Mouse (Mus musculus) liver, embryonic 11.5 days (tissue): ENCODE results near the gene Adra2c. TPM values are rescaled to one million over a fixed set of nuclear protein-coding genes. Genes with fewer than 3 reads are reported as not detected.

Experiments used
- ATAC-seq: fragments of 200-750 bp; cut with Nextera tagmentation; replicated peaks from 2 replicates; pipeline ENCODE4 v1.8.0; 2017; ENCODE audit warnings: moderate number of reproducible peaks, mild to moderate bottlenecking, moderate TSS enrichment, moderate library complexity; ENCODE audit not compliant: low FRiP score
- DNase-seq: peaks from one replicate; pipeline ENCODE4 v3.0.0-alpha.2; 2017; ENCODE audit warnings: low spot score
- H3K27ac ChIP-seq: fragments of 300-500 bp; sonication (generic); 2 replicates; pipeline ENCODE4 v1.5.1; 2014; ENCODE audit warnings: mild to moderate bottlenecking, low read depth, low read length, control low read depth
- H3K27me3 ChIP-seq: fragments of 300-500 bp; sonication (generic); replicated peaks from 2 replicates; pipeline ENCODE4 v1.6.1; 2014; ENCODE audit warnings: low read length, mixed read lengths; ENCODE audit not compliant: control insufficient read depth, insufficient read depth
- H3K36me3 ChIP-seq: fragments of 300-500 bp; sonication (generic); 2 replicates; pipeline ENCODE4 v1.6.1; 2014; ENCODE audit warnings: mild to moderate bottlenecking, low read length, moderate library complexity, mixed read lengths; ENCODE audit not compliant: control insufficient read depth, insufficient read depth
- H3K4me1 ChIP-seq: fragments of 300-500 bp; sonication (generic); replicated peaks from 2 replicates; pipeline ENCODE4 v1.6.1; 2014; ENCODE audit warnings: low read length, mixed read lengths; ENCODE audit not compliant: control insufficient read depth, insufficient read depth
- H3K4me2 ChIP-seq: fragments of 300-500 bp; sonication (generic); 2 replicates; pipeline ENCODE4 v1.6.1; 2014; ENCODE audit warnings: mild to moderate bottlenecking, control low read depth, moderate library complexity
- H3K4me3 ChIP-seq: fragments of 300-500 bp; sonication (generic); 2 replicates; pipeline ENCODE4 v1.5.1; 2014; ENCODE audit warnings: low read depth, low read length, control low read depth
- H3K9ac ChIP-seq: fragments of 300-500 bp; sonication (generic); 2 replicates; pipeline ENCODE4 v1.6.1; 2014; ENCODE audit warnings: low read depth, low read length, control low read depth
- H3K9me3 ChIP-seq: fragments of 300-500 bp; sonication (generic); 2 replicates; pipeline ENCODE4 v1.6.1; 2016; ENCODE audit warnings: low read length, inconsistent platforms, mixed read lengths; ENCODE audit not compliant: control insufficient read depth
- WGBS: fragments of 180-500 bp; shearing (Covaris S2); extraction: QIAGEN DNeasy Blood & Tissue Kit; methylation state at CpG from one replicate; pipeline ENCODE4 v1.1.7; 2014; 5-methylcytosine and 5-hydroxymethylcytosine counted together
- polyA plus RNA-seq: library from polyadenylated mRNA; unstranded; fragments of >200 nt; fragmentation: Nextera tagmentation; extraction: Ambion mirVana; gene quantifications from 2 replicates; pipeline ENCODE4 v1.2.1, GENCODE M21; 2014

The Adra2c gene
- polyA plus RNA-seq, 1 experiment from 2014 or later, result not detected

DNA sequence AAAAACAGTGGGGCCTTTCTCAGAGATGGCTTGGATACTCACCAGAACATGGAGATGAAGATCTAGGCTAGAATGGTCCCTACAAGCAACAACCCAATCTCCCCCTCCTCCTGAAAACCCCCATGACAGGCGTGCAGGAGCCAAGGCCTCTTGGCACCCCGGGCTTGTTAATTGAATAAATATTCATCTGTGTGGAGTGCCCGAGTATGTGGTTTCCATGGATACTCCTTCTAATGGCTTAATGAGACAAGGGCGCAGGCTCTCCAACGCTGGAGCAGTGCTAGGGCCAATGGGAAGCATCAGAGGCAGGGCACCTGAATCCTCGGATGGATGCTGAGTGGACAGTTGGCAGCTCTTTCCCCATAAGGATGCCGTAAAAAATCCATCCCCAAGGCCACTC, 10.6 kb upstream of the Adra2c start:
- Histone ChIP-seq H3K27me3 (0 out of 2 replicates have a peak, but pooled peaks cover 3% of the 10 kb centered on the region), H3K4me2 (no peak overlapping the region), H3K9me3 (no peaks in the 10 kb centered on the region), H3K4me3 (no peak overlapping the region), H3K9ac (no peak overlapping the region), H3K36me3 (no peaks in the 10 kb centered on the region), H3K4me1 (no peaks in the 10 kb centered on the region), H3K27ac (no peak overlapping the region)
- DNase-seq, result no peak
- WGBS, result 71% methylated on average over 7 of the region's 7 CpGs
- no peak for ATAC-seq

DNA sequence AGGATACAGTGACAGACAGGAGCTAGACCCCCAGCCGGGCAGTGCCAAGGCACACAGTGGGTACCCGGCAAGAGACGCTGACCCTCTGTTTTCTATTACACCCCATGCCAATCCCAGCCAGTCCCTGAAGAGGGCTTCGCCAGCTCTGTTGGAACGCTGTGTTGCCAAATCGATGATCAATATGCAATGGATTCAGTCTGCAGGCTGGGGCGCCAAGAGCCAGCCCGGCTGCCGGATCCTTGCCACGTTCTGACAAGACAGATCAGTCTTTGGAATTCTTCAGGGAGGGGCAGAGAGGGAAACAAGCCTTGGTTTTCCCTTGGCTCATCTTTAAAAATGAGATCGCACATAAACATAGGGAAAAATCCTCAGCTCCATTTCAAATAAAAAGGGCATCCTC, 2.8 kb upstream of the Adra2c start:
- 71% methylated on average over 11 of the region's 11 CpGs for WGBS
- DNase-seq (no peak), ATAC-seq (no peak)
- H3K27ac ChIP-seq, result no peak overlapping the region
- H3K9ac ChIP-seq, result no peak overlapping the region
- H3K4me3 ChIP-seq, result no peak overlapping the region
- H3K9me3 ChIP-seq, result no peaks in the 10 kb centered on the region
- H3K27me3 ChIP-seq, result peaks cover 47% of the 10 kb centered on the region
- no peaks in the 10 kb centered on the region for H3K4me1 ChIP-seq
- no peak overlapping the region for H3K4me2 ChIP-seq
- no peaks in the 10 kb centered on the region for H3K36me3 ChIP-seq

DNA sequence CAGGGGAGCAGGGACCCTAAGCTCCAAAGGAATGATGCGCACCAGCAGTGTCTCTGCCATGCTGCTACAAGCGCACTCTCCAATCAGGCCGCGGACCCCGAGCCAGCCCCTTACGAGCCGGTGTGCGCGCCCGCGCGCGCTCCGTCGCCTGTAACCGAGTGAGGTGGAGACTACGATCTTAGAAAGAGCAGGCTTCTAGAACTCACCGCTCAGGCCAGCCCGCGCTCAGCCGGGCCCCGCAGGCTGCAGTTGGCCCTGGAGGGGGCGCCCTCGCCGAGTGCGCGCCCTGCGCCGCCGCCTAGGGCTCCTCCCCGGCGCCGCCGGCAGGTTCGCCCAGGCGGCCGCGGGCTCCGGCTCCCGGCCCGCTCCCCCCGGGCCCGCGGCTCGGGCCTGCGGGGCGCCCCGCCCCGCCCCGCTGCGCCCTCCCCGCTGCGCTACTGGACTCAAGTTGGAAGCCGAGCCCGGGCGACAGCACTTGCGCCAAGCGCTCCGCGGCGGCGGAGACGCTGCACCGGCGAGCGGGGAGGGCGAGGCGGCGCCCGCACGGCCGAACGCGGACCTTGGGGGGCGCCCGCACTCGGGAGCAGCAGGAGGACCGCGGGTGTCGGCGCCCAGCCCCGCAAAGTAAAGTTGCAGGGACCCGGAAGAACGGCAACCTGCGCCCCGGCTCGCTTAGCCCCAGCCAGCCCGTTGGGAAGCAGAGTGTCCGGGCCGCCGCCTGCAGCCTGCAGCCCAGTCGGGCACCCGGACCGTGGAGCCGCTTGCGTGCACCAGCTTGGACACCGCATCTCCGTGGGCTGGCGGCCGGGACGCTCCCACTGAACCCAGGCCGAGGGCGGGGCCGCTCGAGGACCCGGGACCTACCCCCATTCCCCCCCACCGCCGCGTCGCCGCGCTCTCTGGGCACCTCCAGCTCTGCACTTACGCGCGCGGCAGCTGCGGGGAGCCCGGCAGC, 899 bp downstream of the Adra2c start:
- no peaks in the 10 kb centered on the region for H3K9me3 ChIP-seq
- H3K4me3 ChIP-seq, result peak overlapping the region; percentile 47
- H3K27ac ChIP-seq, result no peak overlapping the region
- ATAC-seq, result no peak
- peak overlapping the region; percentile 70 for H3K4me2 ChIP-seq
- WGBS, result 2% methylated on average over 113 of the region's 118 CpGs
- no peak overlapping the region for H3K9ac ChIP-seq
- no peaks in the 10 kb centered on the region for H3K4me1 ChIP-seq
- peaks cover 72% of the 10 kb centered on the region for H3K27me3 ChIP-seq
- DNase-seq, result peak; percentile 53
- H3K36me3 ChIP-seq, result no peaks in the 10 kb centered on the region

DNA sequence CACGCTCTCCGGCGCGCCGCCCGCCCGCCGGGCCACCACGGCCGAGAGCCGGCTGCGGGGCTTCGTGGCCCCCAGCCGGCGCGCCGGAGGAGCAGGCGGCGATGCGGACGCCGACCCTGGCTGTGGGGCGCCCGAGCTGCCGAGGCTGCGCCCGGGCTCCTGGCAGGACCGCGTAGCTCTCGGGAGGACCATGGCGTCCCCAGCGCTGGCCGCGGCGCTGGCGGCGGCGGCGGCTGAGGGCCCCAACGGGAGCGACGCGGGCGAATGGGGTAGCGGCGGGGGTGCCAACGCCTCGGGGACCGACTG, 1.5 kb downstream of the Adra2c start:
- Histone ChIP-seq H3K27me3 (peaks cover 72% of the 10 kb centered on the region), H3K9ac (no peak overlapping the region), H3K27ac (no peak overlapping the region), H3K4me2 (peak overlapping the region; percentile 70), H3K9me3 (no peaks in the 10 kb centered on the region), H3K4me1 (no peaks in the 10 kb centered on the region), H3K36me3 (no peaks in the 10 kb centered on the region), H3K4me3 (peak overlapping the region; percentile 47)
- DNase-seq (peak; percentile 44), ATAC-seq (no peak)
- 4% methylated on average over 22 of the region's 49 CpGs for WGBS

DNA sequence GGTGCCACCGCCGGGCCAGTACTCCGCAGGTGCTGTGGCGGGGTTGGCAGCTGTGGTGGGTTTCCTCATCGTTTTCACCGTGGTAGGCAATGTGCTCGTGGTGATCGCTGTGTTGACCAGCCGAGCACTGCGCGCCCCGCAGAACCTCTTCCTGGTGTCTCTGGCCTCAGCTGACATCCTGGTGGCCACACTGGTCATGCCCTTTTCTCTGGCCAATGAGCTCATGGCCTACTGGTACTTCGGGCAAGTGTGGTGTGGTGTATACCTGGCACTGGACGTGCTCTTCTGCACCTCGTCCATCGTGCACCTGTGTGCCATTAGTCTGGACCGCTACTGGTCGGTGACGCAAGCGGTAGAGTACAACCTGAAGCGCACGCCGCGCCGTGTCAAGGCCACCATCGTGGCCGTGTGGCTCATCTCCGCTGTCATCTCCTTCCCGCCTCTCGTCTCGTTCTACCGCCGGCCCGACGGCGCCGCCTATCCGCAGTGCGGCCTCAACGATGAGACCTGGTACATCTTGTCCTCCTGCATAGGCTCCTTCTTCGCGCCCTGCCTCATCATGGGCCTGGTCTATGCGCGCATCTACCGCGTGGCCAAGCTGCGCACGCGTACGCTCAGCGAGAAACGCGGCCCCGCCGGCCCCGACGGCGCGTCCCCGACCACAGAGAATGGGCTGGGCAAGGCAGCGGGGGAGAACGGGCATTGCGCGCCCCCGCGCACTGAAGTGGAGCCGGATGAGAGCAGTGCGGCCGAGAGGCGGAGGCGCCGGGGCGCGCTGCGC, 2.1 kb downstream of the Adra2c start:
- ATAC-seq (no peak), DNase-seq (peak; percentile 45)
- Histone ChIP-seq H3K9ac (no peak overlapping the region), H3K4me1 (no peaks in the 10 kb centered on the region), H3K4me3 (peak overlapping the region; percentile 47), H3K9me3 (no peaks in the 10 kb centered on the region), H3K36me3 (no peaks in the 10 kb centered on the region), H3K27me3 (peaks cover 72% of the 10 kb centered on the region), H3K4me2 (peak overlapping the region; percentile 70), H3K27ac (no peak overlapping the region)
- WGBS, result 5% methylated on average over 73 of the region's 75 CpGs

DNA sequence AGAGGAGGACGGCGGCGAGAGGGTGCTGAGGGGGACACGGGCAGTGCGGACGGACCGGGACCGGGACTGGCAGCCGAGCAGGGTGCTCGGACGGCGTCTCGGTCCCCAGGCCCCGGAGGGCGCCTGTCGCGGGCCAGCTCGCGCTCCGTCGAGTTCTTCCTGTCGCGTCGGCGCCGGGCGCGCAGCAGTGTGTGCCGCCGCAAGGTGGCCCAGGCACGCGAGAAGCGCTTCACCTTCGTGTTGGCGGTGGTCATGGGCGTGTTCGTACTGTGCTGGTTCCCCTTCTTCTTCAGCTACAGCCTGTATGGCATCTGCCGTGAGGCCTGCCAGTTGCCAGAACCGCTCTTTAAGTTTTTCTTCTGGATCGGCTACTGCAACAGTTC, 2.7 kb downstream of the Adra2c start:
- no peak for ATAC-seq
- WGBS, result 5% methylated on average over 40 of the region's 40 CpGs
- Histone ChIP-seq H3K9me3 (no peaks in the 10 kb centered on the region), H3K4me3 (peak overlapping the region; percentile 16; the same call in 1 of the 2 replicates), H3K27me3 (peaks cover 71% of the 10 kb centered on the region), H3K36me3 (no peaks in the 10 kb centered on the region), H3K9ac (no peak overlapping the region), H3K4me1 (no peaks in the 10 kb centered on the region), H3K4me2 (peak overlapping the region; percentile 44), H3K27ac (no peak overlapping the region)
- DNase-seq, result no peak

DNA sequence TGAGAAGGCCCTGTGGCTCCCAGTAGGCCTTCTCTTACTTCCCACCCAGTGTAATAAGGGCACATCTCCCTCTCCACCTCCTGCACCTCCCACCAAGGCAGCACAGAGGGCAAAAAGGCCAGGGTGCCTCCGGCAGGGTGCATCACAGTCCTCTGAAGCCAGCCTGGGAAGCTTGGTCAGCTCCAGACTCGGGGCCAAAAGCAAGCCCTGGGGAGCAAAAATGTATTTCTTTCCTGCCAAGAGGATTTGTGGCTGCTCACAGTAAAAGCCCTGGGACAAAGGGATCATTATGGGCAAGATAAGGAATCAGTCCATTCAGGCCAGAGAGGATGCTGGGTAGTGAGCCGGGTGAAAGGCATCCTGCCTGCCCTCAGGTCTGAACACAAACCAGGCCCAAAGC, 7.2 kb downstream of the Adra2c start:
- Histone ChIP-seq H3K4me3 (no peak overlapping the region), H3K27me3 (peaks cover 32% of the 10 kb centered on the region), H3K4me2 (no peak overlapping the region), H3K27ac (no peak overlapping the region), H3K9ac (no peak overlapping the region), H3K36me3 (no peaks in the 10 kb centered on the region), H3K9me3 (no peaks in the 10 kb centered on the region), H3K4me1 (no peaks in the 10 kb centered on the region)
- WGBS, result 49% methylated on average over 3 of the region's 3 CpGs
- ATAC-seq (no peak), DNase-seq (no peak)

DNA sequence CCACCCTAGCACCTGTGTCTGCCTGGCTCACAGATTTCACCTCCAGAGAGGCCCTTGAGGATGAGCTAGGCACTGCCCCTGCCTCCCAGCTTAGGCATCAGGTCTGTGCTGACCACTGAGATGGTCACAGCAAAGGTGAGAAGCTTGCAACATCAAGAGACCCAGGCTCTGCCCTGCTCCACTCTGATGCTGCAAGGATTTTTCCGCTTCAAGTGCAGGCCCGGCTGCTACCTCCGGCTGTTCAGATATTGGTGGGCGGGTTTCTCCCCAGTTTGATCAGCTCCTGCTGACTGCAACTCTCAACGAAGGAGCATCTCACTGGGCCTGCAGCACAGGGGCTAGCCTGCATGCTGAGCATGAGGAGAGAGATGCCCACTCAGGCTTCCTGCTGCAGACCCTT, 8.1 kb downstream of the Adra2c start:
- Histone ChIP-seq H3K27ac (no peak overlapping the region), H3K9ac (no peak overlapping the region), H3K27me3 (peaks cover 23% of the 10 kb centered on the region), H3K4me2 (no peak overlapping the region), H3K4me1 (no peaks in the 10 kb centered on the region), H3K36me3 (no peaks in the 10 kb centered on the region), H3K9me3 (no peaks in the 10 kb centered on the region), H3K4me3 (no peak overlapping the region)
- DNase-seq (no peak), ATAC-seq (no peak)
- 66% methylated on average over 5 of the region's 5 CpGs for WGBS
